Mouse (Mus musculus) megakaryocyte, embryonic 14.5 days (primary cell): Measurements from ENCODE around the gene Insrr.

ENCODE experiments used
- FLI1 ChIP-seq: IDR thresholded peaks from 2 replicates; pipeline ENCODE4 v1.6.1; 2012; ENCODE audit warnings: low read length, inconsistent platforms, mixed read lengths
- GATA1 ChIP-seq: IDR thresholded peaks from 3 replicates; pipeline ENCODE4 v1.6.1; 2012; ENCODE audit warnings: mixed read lengths, low read length, inconsistent platforms, borderline replicate concordance

GRCm38 (mm10) chr3:87812413-87812812 lies 15.7 kb downstream of the Insrr start:
- no peak for TF ChIP-seq GATA1
- TF ChIP-seq FLI1, result no peak
